Mouse (Mus musculus) limb, embryonic 15.5 days (tissue): Measurements from ENCODE around the gene Ccdc70. TPM values are rescaled to one million over a fixed set of nuclear protein-coding genes. Genes with fewer than 3 reads are reported as not detected.

Experiments
- ATAC-seq: fragments of 200-750 bp; cut with Nextera tagmentation; 2 replicates; pipeline ENCODE4 v1.8.0; 2017; ENCODE audit warnings: low read depth, moderate TSS enrichment; ENCODE audit not compliant: insufficient number of reproducible peaks, low FRiP score, low TSS enrichment
- H3K27ac ChIP-seq: fragments of 300-500 bp; sonication (generic); 2 replicates; pipeline ENCODE4 v1.5.1; 2015; ENCODE audit warnings: moderate library complexity, mild to moderate bottlenecking, inconsistent platforms
- H3K27me3 ChIP-seq: fragments of 300-500 bp; sonication (generic); 2 replicates; pipeline ENCODE4 v1.6.1; 2015; ENCODE audit warnings: inconsistent platforms
- H3K36me3 ChIP-seq: fragments of 300-500 bp; sonication (generic); 2 replicates; pipeline ENCODE4 v1.6.1; 2015; ENCODE audit warnings: inconsistent platforms
- H3K4me1 ChIP-seq: fragments of 300-500 bp; sonication (generic); 2 replicates; pipeline ENCODE4 v1.6.1; 2015; ENCODE audit warnings: inconsistent platforms
- H3K4me2 ChIP-seq: fragments of 300-500 bp; sonication (generic); 2 replicates; pipeline ENCODE4 v1.6.1; 2015; ENCODE audit warnings: mild to moderate bottlenecking, inconsistent platforms
- H3K4me3 ChIP-seq: fragments of 300-500 bp; sonication (generic); 2 replicates; pipeline ENCODE4 v1.5.1; 2015; ENCODE audit warnings: mild to moderate bottlenecking, inconsistent platforms
- H3K9ac ChIP-seq: fragments of 300-500 bp; sonication (generic); 2 replicates; pipeline ENCODE4 v1.6.1; 2015; ENCODE audit warnings: inconsistent platforms
- H3K9me3 ChIP-seq: fragments of 300-500 bp; sonication (generic); 2 replicates; pipeline ENCODE4 v1.6.1; 2016; ENCODE audit warnings: inconsistent platforms
- WGBS: fragments of 180-500 bp; shearing (Covaris S2); methylation state at CpG from one replicate; pipeline ENCODE4 v1.1.7; 2015; 5-methylcytosine and 5-hydroxymethylcytosine counted together
- polyA plus RNA-seq: library from polyadenylated mRNA; unstranded; fragments of >200 nt; fragmentation: Nextera tagmentation; extraction: Ambion mirVana; gene quantifications from 2 replicates; pipeline ENCODE4 v1.2.1, GENCODE M21; 2015

Gene Ccdc70
- polyA plus RNA-seq, 1 experiment from 2014 or later, result not detected

- H3K27me3 ChIP-seq, result no peaks in the 10 kb centered on the region
- ATAC-seq, result no peak
- 24% methylated on average over 6 of the region's 6 CpGs for WGBS
Observed at GRCm38 (mm10) chr8:21992184-21992583, 22.6 kb downstream of the Ccdc70 start.

GRCm38 (mm10) chr8:21995181-21995580 lies 25.6 kb downstream of the Ccdc70 start:
- H3K4me3 ChIP-seq, result no peak overlapping the region
- no peak overlapping the region for H3K4me2 ChIP-seq
- 37% methylated on average over 3 of the region's 3 CpGs for WGBS
- no peaks in the 10 kb centered on the region for H3K4me1 ChIP-seq
- ATAC-seq, result no peak
- no peaks in the 10 kb centered on the region for H3K36me3 ChIP-seq
- H3K27me3 ChIP-seq, result no peaks in the 10 kb centered on the region
- no peak overlapping the region for H3K27ac ChIP-seq
- H3K9ac ChIP-seq, result no peak overlapping the region
- H3K9me3 ChIP-seq, result no peaks in the 10 kb centered on the region

More at GRCm38 (mm10) chr8:21992184-21992583, 22.6 kb downstream of the Ccdc70 start:
- Histone ChIP-seq H3K9me3 (no peaks in the 10 kb centered on the region), H3K36me3 (no peaks in the 10 kb centered on the region), H3K27ac (no peak overlapping the region), H3K9ac (no peak overlapping the region), H3K4me2 (no peak overlapping the region), H3K4me3 (no peak overlapping the region), H3K4me1 (no peaks in the 10 kb centered on the region)

GRCm38 (mm10) chr8:22004750-22005522 lies 35.4 kb downstream of the Ccdc70 start:
- Histone ChIP-seq H3K36me3 (no peaks in the 10 kb centered on the region), H3K4me1 (no peaks in the 10 kb centered on the region), H3K27ac (no peak overlapping the region), H3K9me3 (no peaks in the 10 kb centered on the region), H3K9ac (no peak overlapping the region), H3K4me2 (no peak overlapping the region), H3K4me3 (no peak overlapping the region), H3K27me3 (no peaks in the 10 kb centered on the region)
- ATAC-seq, result 0 out of 2 replicates have a peak, but pooled peaks have one; percentile 36
- 79% methylated on average over 14 of the region's 14 CpGs for WGBS

- Histone ChIP-seq H3K4me3 (no peak overlapping the region), H3K4me1 (no peaks in the 10 kb centered on the region), H3K9me3 (no peaks in the 10 kb centered on the region), H3K27ac (no peak overlapping the region), H3K36me3 (no peaks in the 10 kb centered on the region), H3K27me3 (no peaks in the 10 kb centered on the region), H3K4me2 (no peak overlapping the region), H3K9ac (no peak overlapping the region)
- WGBS, result 82% methylated on average over 6 of the region's 6 CpGs
- no peak for ATAC-seq
Observed at GRCm38 (mm10) chr8:22006423-22006822, 36.8 kb downstream of the Ccdc70 start.

- Histone ChIP-seq H3K4me1 (no peaks in the 10 kb centered on the region), H3K27ac (no peak overlapping the region), H3K4me2 (no peak overlapping the region), H3K4me3 (no peak overlapping the region), H3K36me3 (no peaks in the 10 kb centered on the region), H3K9ac (no peak overlapping the region), H3K27me3 (no peaks in the 10 kb centered on the region), H3K9me3 (no peaks in the 10 kb centered on the region)
- ATAC-seq, result no peak
- WGBS, result 49% methylated on average over 3 of the region's 3 CpGs
Observed at GRCm38 (mm10) chr8:22009403-22009802, 39.8 kb downstream of the Ccdc70 start.

- Histone ChIP-seq H3K9ac (no peak overlapping the region), H3K27me3 (no peaks in the 10 kb centered on the region), H3K4me3 (no peak overlapping the region), H3K4me2 (no peak overlapping the region), H3K36me3 (no peaks in the 10 kb centered on the region), H3K27ac (no peak overlapping the region), H3K4me1 (no peaks in the 10 kb centered on the region), H3K9me3 (no peaks in the 10 kb centered on the region)
- WGBS, result 65% methylated on average over 24 of the region's 24 CpGs
- no peak for ATAC-seq
Observed at GRCm38 (mm10) chr8:22013034-22013707, 43.6 kb downstream of the Ccdc70 start.

DNA sequence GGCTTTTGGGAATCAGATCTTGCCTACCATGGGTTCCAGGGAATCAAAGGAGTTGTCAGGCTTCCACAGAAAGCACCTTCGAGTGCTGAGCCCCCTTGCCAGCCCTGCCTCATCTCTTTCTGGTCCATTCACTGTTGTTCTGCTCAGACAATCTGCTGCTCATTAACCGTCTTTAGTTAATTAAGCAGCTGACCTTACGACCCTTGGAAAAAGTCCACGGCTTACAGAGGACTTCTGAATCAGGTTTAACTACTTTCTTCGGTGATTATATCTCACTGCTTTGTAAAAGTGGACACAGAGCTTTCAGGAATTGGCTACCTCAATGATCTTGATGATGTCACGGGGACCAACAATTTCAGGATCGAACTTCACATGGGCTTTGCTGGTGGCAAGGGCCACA lies 48.2 kb downstream of the Ccdc70 start:
- WGBS, result 39% methylated on average over 7 of the region's 7 CpGs
- no peaks in the 10 kb centered on the region for H3K4me1 ChIP-seq
- no peaks in the 10 kb centered on the region for H3K36me3 ChIP-seq
- H3K27me3 ChIP-seq, result no peaks in the 10 kb centered on the region
- H3K4me2 ChIP-seq, result no peak overlapping the region
- no peak overlapping the region for H3K27ac ChIP-seq
- no peak overlapping the region for H3K9ac ChIP-seq
- no peaks in the 10 kb centered on the region for H3K9me3 ChIP-seq
- ATAC-seq, result no peak
- no peak overlapping the region for H3K4me3 ChIP-seq

DNA sequence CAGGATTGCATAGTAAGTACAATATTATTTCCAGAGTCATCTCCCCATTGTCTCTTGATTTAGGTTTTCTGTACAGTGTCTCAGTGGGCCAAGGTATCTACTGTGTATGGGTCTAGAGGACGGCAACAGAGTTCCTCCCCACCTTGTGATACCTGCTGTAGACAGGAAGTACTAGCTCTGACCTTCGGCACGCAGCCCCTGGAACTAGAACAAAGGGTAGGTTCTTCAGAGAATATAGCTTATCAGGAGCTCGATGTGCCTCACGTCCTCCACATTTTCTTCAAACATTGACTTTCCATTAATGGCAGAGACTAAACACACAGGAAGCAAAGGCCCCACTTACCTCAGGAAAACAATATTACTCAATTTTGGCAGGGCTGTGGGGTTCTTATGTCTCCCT lies 49.9 kb downstream of the Ccdc70 start:
- 83% methylated on average over 5 of the region's 5 CpGs for whole genome bisulfite sequencing
- no peak overlapping the region for H3K9ac ChIP-seq
- no peak for ATAC-seq

GRCm38 (mm10) chr8:22022244-22022643 lies 52.7 kb downstream of the Ccdc70 start:
- Histone ChIP-seq H3K27ac (no peak overlapping the region), H3K36me3 (no peaks in the 10 kb centered on the region), H3K4me1 (no peaks in the 10 kb centered on the region), H3K4me3 (no peak overlapping the region), H3K27me3 (no peaks in the 10 kb centered on the region), H3K4me2 (no peak overlapping the region), H3K9ac (no peak overlapping the region), H3K9me3 (no peaks in the 10 kb centered on the region)
- ATAC-seq, result no peak
- whole genome bisulfite sequencing, result 46% methylated on average over 7 of the region's 7 CpGs

More for the DNA sequence above, 49.9 kb downstream of the Ccdc70 start:
- no peak overlapping the region for H3K4me3 ChIP-seq
- H3K4me1 ChIP-seq, result no peaks in the 10 kb centered on the region
- no peaks in the 10 kb centered on the region for H3K27me3 ChIP-seq
- H3K27ac ChIP-seq, result no peak overlapping the region
- H3K4me2 ChIP-seq, result no peak overlapping the region
- no peaks in the 10 kb centered on the region for H3K36me3 ChIP-seq
- H3K9me3 ChIP-seq, result no peaks in the 10 kb centered on the region

Other genes starting within 250 kb of the Ccdc70 start
- gene Defa24, start 235.3 kb upstream of the Ccdc70 start, polyA plus RNA-seq, result not detected in 2 replicates
- not detected in 2 replicates for gene Defb50, start 146.2 kb upstream of the Ccdc70 start, polyA plus RNA-seq
- 1.3 TPM in 1 of 2 replicates, not detected in the other for gene Defb2, start 129.8 kb upstream of the Ccdc70 start, polyA plus RNA-seq
- not detected in 2 replicates for gene Defb10, start 110.9 kb upstream of the Ccdc70 start, polyA plus RNA-seq
- not detected in 2 replicates for gene Defb9, start 84.4 kb upstream of the Ccdc70 start, polyA plus RNA-seq
- gene Defb11, start 63.4 kb upstream of the Ccdc70 start, polyA plus RNA-seq, result not detected in 2 replicates
- not detected in 2 replicates for gene Defb15, start 37.1 kb upstream of the Ccdc70 start, polyA plus RNA-seq
- not detected in 2 replicates for gene Defb35, start 31.4 kb upstream of the Ccdc70 start, polyA plus RNA-seq
- gene Defb13, start 23.0 kb upstream of the Ccdc70 start, polyA plus RNA-seq, result not detected in 2 replicates
- gene Fam90a1a, start 11.1 kb upstream of the Ccdc70 start, polyA plus RNA-seq, result not detected in 2 replicates
- gene Atp7b, start 90.5 kb downstream of the Ccdc70 start, polyA plus RNA-seq, result 0.27 and 0.29 TPM in 2 replicates
- gene Alg11, start 90.9 kb downstream of the Ccdc70 start, polyA plus RNA-seq, result 32.6 and 35.6 TPM in 2 replicates
- gene Nek5, start 155.3 kb downstream of the Ccdc70 start, polyA plus RNA-seq, result 0.07 and 0.19 TPM in 2 replicates
- 3.3 and 4.1 TPM in 2 replicates for gene Nek3, start 196.7 kb downstream of the Ccdc70 start, polyA plus RNA-seq
- 36.5 and 37.1 TPM in 2 replicates for gene Ckap2, start 216.0 kb downstream of the Ccdc70 start, polyA plus RNA-seq
- gene Vps36, start 223.0 kb downstream of the Ccdc70 start, polyA plus RNA-seq, result 35.3 and 39.3 TPM in 2 replicates